Mouse (Mus musculus) MEL (cell line): ENCODE data around the gene Lnpk. TPM values are rescaled to one million over a fixed set of nuclear protein-coding genes. Genes with fewer than 3 reads are reported as not detected.

Experiments
- DNase-seq: peaks from one replicate; pipeline ENCODE4 v3.0.0; 2011; ENCODE audit warnings: low read depth, low spot score
- H3K27ac ChIP-seq: 2 replicates; pipeline ENCODE4 v1.5.1; 2012; ENCODE audit warnings: low read depth, mild to moderate bottlenecking, control low read depth, low read length, moderate library complexity; ENCODE audit not compliant: control insufficient read depth
- H3K27me3 ChIP-seq, 2 experiments: fragments of 150-350 bp in 1 of 2; sonication (generic) in 1 of 2; 2 replicates each; pipeline ENCODE4 v1.6.1; 2012; ENCODE audit warnings: low read length in 2 of 2, mild to moderate bottlenecking in 2 of 2, improper control_type of control experiment in 1 of 2, moderate library complexity in 1 of 2; ENCODE audit not compliant: insufficient read depth in 2 of 2, control insufficient read depth in 1 of 2
- H3K36me3 ChIP-seq, 2 experiments: 2 replicates each; pipeline ENCODE4 v1.6.1; 2012 to 2014; ENCODE audit warnings: low read length in 2 of 2, improper control_type of control experiment in 1 of 2, inconsistent platforms in 1 of 2, mild to moderate bottlenecking in 1 of 2; ENCODE audit not compliant: insufficient read depth in 2 of 2, control insufficient read depth in 1 of 2
- H3K4me1 ChIP-seq, 2 experiments: fragments of 150-350 bp in 1 of 2; sonication (generic) in 1 of 2; 2 replicates each; pipeline ENCODE4 v1.6.1; 2012; ENCODE audit warnings: low read length in 2 of 2, improper control_type of control experiment in 1 of 2, mild to moderate bottlenecking in 1 of 2; ENCODE audit not compliant: insufficient read depth in 2 of 2, control insufficient read depth in 1 of 2
- H3K4me3 ChIP-seq, 2 experiments: fragments of 150-350 bp in 1 of 2; sonication (generic) in 1 of 2; 2 replicates each; pipeline ENCODE4 v1.5.1; 2012; ENCODE audit warnings: low read depth in 2 of 2, low read length in 2 of 2, mild to moderate bottlenecking in 2 of 2, moderate library complexity in 2 of 2, control low read depth in 1 of 2, improper control_type of control experiment in 1 of 2; ENCODE audit not compliant: control insufficient read depth in 1 of 2, insufficient read depth in 1 of 2
- H3K79me2 ChIP-seq: 2 replicates; pipeline ENCODE4 v1.6.1; 2012; ENCODE audit warnings: mild to moderate bottlenecking, low read length, moderate library complexity; ENCODE audit not compliant: control insufficient read depth, poor library complexity, insufficient read depth
- H3K9ac ChIP-seq: 2 replicates; pipeline ENCODE4 v1.6.1; 2012; ENCODE audit warnings: low read depth, mild to moderate bottlenecking, control low read depth, low read length, moderate library complexity; ENCODE audit not compliant: control insufficient read depth, poor library complexity, severe bottlenecking
- H3K9me3 ChIP-seq: fragments of 150-350 bp; sonication (generic); replicated peaks from 2 replicates; pipeline ENCODE4 v1.6.1; 2012; ENCODE audit warnings: mild to moderate bottlenecking, low read length, improper control_type of control experiment, moderate library complexity; ENCODE audit not compliant: insufficient read depth
- CHD1 ChIP-seq: IDR thresholded peaks from 2 replicates; pipeline ENCODE4 v1.6.1; 2012; ENCODE audit warnings: low read depth, mild to moderate bottlenecking, inconsistent platforms, low read length, improper control_type of control experiment
- CHD2 ChIP-seq: IDR thresholded peaks from 2 replicates; pipeline ENCODE4 v1.6.1; 2011; ENCODE audit warnings: low read length, improper control_type of control experiment
- CTCF ChIP-seq, 3 experiments: IDR thresholded peaks in 2 of 3; conservative IDR thresholded peaks in 1 of 3; 2 replicates each; pipeline ENCODE4 v1.5.1; 2011 to 2012; ENCODE audit warnings: low read length in 3 of 3, low read depth in 2 of 3, mild to moderate bottlenecking in 2 of 3, improper control_type of control experiment in 1 of 3, inconsistent platforms in 1 of 3, mixed read lengths in 1 of 3, moderate library complexity in 1 of 3; ENCODE audit not compliant: control insufficient read depth in 1 of 3, insufficient read depth in 1 of 3, poor library complexity in 1 of 3, severe bottlenecking in 1 of 3
- ETS1 ChIP-seq: IDR thresholded peaks from 2 replicates; pipeline ENCODE4 v1.6.1; 2012; ENCODE audit warnings: low read depth, mild to moderate bottlenecking, inconsistent platforms, low read length, improper control_type of control experiment, moderate library complexity
- HCFC1 ChIP-seq: IDR thresholded peaks from 2 replicates; pipeline ENCODE4 v1.6.1; 2012; ENCODE audit warnings: low read depth, mild to moderate bottlenecking, inconsistent platforms, low read length, improper control_type of control experiment, moderate library complexity
- JUND ChIP-seq: IDR thresholded peaks from 2 replicates; pipeline ENCODE4 v1.6.1; 2011; ENCODE audit warnings: low read depth, mild to moderate bottlenecking, improper control_type of control experiment, low read length
- KAT2A ChIP-seq: conservative IDR thresholded peaks from 2 replicates; pipeline ENCODE4 v1.6.1; 2012; ENCODE audit warnings: low read depth, low read length, improper control_type of control experiment, inconsistent platforms
- MAFK ChIP-seq: IDR thresholded peaks from 2 replicates; pipeline ENCODE4 v1.6.1; 2011; ENCODE audit warnings: low read depth, mild to moderate bottlenecking, low read length, improper control_type of control experiment, borderline replicate concordance
- MAX ChIP-seq: IDR thresholded peaks from 2 replicates; pipeline ENCODE4 v1.6.1; 2011; ENCODE audit warnings: low read length, improper control_type of control experiment
- MAZ ChIP-seq: IDR thresholded peaks from 2 replicates; pipeline ENCODE4 v1.6.1; 2012; ENCODE audit warnings: low read depth, mild to moderate bottlenecking, inconsistent platforms, low read length, improper control_type of control experiment
- MEF2A ChIP-seq: IDR thresholded peaks from 2 replicates; pipeline ENCODE4 v1.6.1; 2014; ENCODE audit warnings: low read depth, mild to moderate bottlenecking, inconsistent platforms, low read length, improper control_type of control experiment; ENCODE audit not compliant: poor library complexity, insufficient replicate concordance, severe bottlenecking; ENCODE audit errors: extremely low read depth
- MXI1 ChIP-seq: IDR thresholded peaks from 2 replicates; pipeline ENCODE4 v1.6.1; 2011; ENCODE audit warnings: mild to moderate bottlenecking, low read depth, low read length, improper control_type of control experiment
- MYC ChIP-seq: IDR thresholded peaks from 2 replicates; pipeline ENCODE4 v1.6.1; 2011; ENCODE audit warnings: low read depth, mild to moderate bottlenecking, low read length, improper control_type of control experiment, moderate library complexity
- NRF1 ChIP-seq: IDR thresholded peaks from 2 replicates; pipeline ENCODE4 v1.6.1; 2014; ENCODE audit warnings: low read depth, mild to moderate bottlenecking, inconsistent platforms, low read length, improper control_type of control experiment, moderate library complexity; ENCODE audit not compliant: poor library complexity, insufficient read depth, severe bottlenecking
- POLR2A ChIP-seq, 2 experiments: IDR thresholded peaks; 2 replicates each; pipeline ENCODE4 v1.6.1; 2011 to 2012; ENCODE audit warnings: low read length in 2 of 2, mild to moderate bottlenecking in 2 of 2, control low read depth in 1 of 2, improper control_type of control experiment in 1 of 2, low read depth in 1 of 2, moderate library complexity in 1 of 2; ENCODE audit not compliant: control insufficient read depth in 1 of 2, insufficient read depth in 1 of 2, poor library complexity in 1 of 2
- RAD21 ChIP-seq: IDR thresholded peaks from 2 replicates; pipeline ENCODE4 v1.6.1; 2011; ENCODE audit warnings: mild to moderate bottlenecking, low read depth, low read length, improper control_type of control experiment
- RCOR1 ChIP-seq: IDR thresholded peaks from 2 replicates; pipeline ENCODE4 v1.6.1; 2012; ENCODE audit warnings: low read depth, mild to moderate bottlenecking, inconsistent platforms, low read length, improper control_type of control experiment
- SMC3 ChIP-seq: IDR thresholded peaks from 2 replicates; pipeline ENCODE4 v1.6.1; 2011; ENCODE audit warnings: low read depth, low read length, improper control_type of control experiment
- TCF12 ChIP-seq: IDR thresholded peaks from 2 replicates; pipeline ENCODE4 v1.6.1; 2014; ENCODE audit warnings: low read depth, mild to moderate bottlenecking, inconsistent platforms, low read length, improper control_type of control experiment, moderate library complexity
- USF1 ChIP-seq: IDR thresholded peaks from 2 replicates; pipeline ENCODE4 v1.6.1; 2014; ENCODE audit warnings: low read depth, mild to moderate bottlenecking, inconsistent platforms, low read length, improper control_type of control experiment, moderate library complexity
- polyA plus RNA-seq, 2 experiments: library from polyadenylated mRNA; stranded (reverse) in 1 of 2; unstranded in 1 of 2; fragments of >175 nt in 1 of 2; fragments of >200 nt in 1 of 2; gene quantifications; 2 replicates each; pipeline versions ENCODE4 v1.2.1 to v1.2.4; 2012; ENCODE audit warnings: low replicate concordance in 2 of 2, low read depth in 1 of 2; ENCODE audit not compliant: insufficient read length in 2 of 2, insufficient read depth in 1 of 2, missing spikeins in 1 of 2
- total RNA-seq: library from RNA; depleted of rRNA; stranded (reverse); fragments of 300-350 nt; gene quantifications from 2 replicates; pipeline ENCODE4 v1.2.3, GENCODE M21; 2012

Lnpk gene
- total and polyA plus RNA-seq, 3 experiments: 35.5 to 36.1 TPM; not detected in 1

GRCm38 (mm10) chr2:74606087-74606760 is 27.0 kb upstream of the Lnpk start (continued):
- TF ChIP-seq USF1 (no peak), NRF1 (no peak), MEF2A (no peak), TCF12 (peak; percentile 44; the same call in 1 of the 2 replicates), ETS1 (peak; percentile 69), CHD1 (no peak), RAD21 (no peak), CHD2 (no peak), JUND (no peak)

DNA sequence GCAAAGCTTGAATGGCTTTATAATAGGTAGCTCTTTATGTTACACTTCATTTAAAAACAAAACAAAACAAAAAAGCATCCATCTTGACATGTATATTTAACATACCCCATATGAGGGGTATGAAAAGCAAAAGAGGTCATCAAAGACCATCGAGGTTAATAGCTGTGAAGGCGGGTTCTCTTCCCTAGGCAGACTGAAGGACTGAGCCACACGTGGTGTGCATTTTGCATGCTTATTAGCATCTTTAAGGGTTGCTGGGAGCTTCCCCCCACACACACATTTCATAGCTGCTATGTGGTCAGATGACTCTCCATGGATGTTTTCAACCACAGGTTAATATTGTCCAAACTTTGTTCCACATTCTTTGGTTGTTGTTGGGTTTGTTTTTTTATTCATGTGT is 24.8 kb upstream of the Lnpk start:
- H3K27me3 ChIP-seq: no peaks in the 10 kb centered on the region
- no peaks in the 10 kb centered on the region for H3K9me3 ChIP-seq
- H3K4me1 ChIP-seq: peaks cover 23 to 24% of the 10 kb centered on the region in 2 experiments
- no peaks in the 10 kb centered on the region for H3K79me2 ChIP-seq
- no peak for DNase-seq
- peaks cover 0 to 35% of the 10 kb centered on the region in 2 experiments; a peak in 2 of 4 replicates for H3K36me3 ChIP-seq
- H3K9ac ChIP-seq: no peak overlapping the region
- no peak overlapping the region for H3K4me3 ChIP-seq
- TF ChIP-seq MAX: no peak
- TF ChIP-seq RCOR1: no peak
- TF ChIP-seq HCFC1: no peak
- TF ChIP-seq MYC: no peak
- no peak for TF ChIP-seq MAFK
- TF ChIP-seq CHD2: no peak
- TF ChIP-seq SMC3: no peak
- no peak for TF ChIP-seq USF1
- TF ChIP-seq MXI1: no peak
- TF ChIP-seq CTCF (IDR thresholded peaks at IDR 0.05 in 2 of 3, conservative IDR thresholded peaks at IDR 0.05 in 1 of 3; ENCODE audit: control insufficient read depth in 1 of 3, insufficient read depth in 1 of 3, low read depth in 2 of 3, low read length in 3 of 3, poor library complexity in 1 of 3, severe bottlenecking in 1 of 3): no peak
- no peak for TF ChIP-seq NRF1
- TF ChIP-seq KAT2A: no peak
- TF ChIP-seq MAZ: no peak
- no peak for TF ChIP-seq POLR2A (IDR thresholded peaks at IDR 0.05; ENCODE audit: control insufficient read depth in 1 of 2, insufficient read depth in 1 of 2, low read depth in 1 of 2, low read length in 2 of 2, poor library complexity in 1 of 2)
- H3K27ac ChIP-seq: no peak overlapping the region
